Mouse (Mus musculus): ENCODE results near the gene Mrpl27.

GRCm38 (mm10) chr11:94615494-94615893 is 38.1 kb upstream of the Mrpl27 start:
- TF ChIP-seq CTCF (IDR thresholded peaks at IDR 0.05; ENCODE audit: control insufficient read depth, insufficient read depth, insufficient read length), result no peak
- no peak for TF ChIP-seq MYOD1 (IDR thresholded peaks at IDR 0.05; ENCODE audit: control insufficient read depth, insufficient read length, low read depth)
- no peak for TF ChIP-seq CEBPB (IDR thresholded peaks at IDR 0.05; ENCODE audit: low read depth)
- no peak for TF ChIP-seq MYOG (IDR thresholded peaks at IDR 0.05; ENCODE audit: control insufficient read depth, extremely low read depth, insufficient read length)
- no peak for TF ChIP-seq USF1 (IDR thresholded peaks at IDR 0.05; ENCODE audit: low read depth)
- no peak for TF ChIP-seq FOSL1 (IDR thresholded peaks at IDR 0.05; ENCODE audit: insufficient read depth, low read length, poor library complexity, severe bottlenecking)
- no peak for TF ChIP-seq MAX (IDR thresholded peaks at IDR 0.05)
